Mouse (Mus musculus) forebrain, embryonic 12.5 days (tissue): Measurements from ENCODE around the gene Ralgds. TPM values are rescaled to one million over a fixed set of nuclear protein-coding genes. Genes with fewer than 3 reads are reported as not detected.

Experiments used
- ATAC-seq: fragments of 200-750 bp; cut with Nextera tagmentation; 2 replicates; pipeline ENCODE4 v1.8.0; 2017; ENCODE audit warnings: moderate TSS enrichment; ENCODE audit not compliant: low FRiP score
- H3K27ac ChIP-seq: fragments of 300-500 bp; sonication (generic); 2 replicates; pipeline ENCODE4 v1.5.1; 2016; ENCODE audit warnings: mild to moderate bottlenecking
- H3K27me3 ChIP-seq: fragments of 300-500 bp; sonication (generic); 2 replicates; pipeline ENCODE4 v1.6.1; 2016; ENCODE audit warnings: mild to moderate bottlenecking
- H3K36me3 ChIP-seq: fragments of 300-500 bp; sonication (generic); replicated peaks from 2 replicates; pipeline ENCODE4 v1.6.1; 2016; ENCODE audit warnings: mild to moderate bottlenecking
- H3K4me1 ChIP-seq: fragments of 300-500 bp; sonication (generic); 2 replicates; pipeline ENCODE4 v1.6.1; 2016
- H3K4me2 ChIP-seq: fragments of 300-500 bp; sonication (generic); 2 replicates; pipeline ENCODE4 v1.6.1; 2016; ENCODE audit warnings: mild to moderate bottlenecking, moderate library complexity
- H3K4me3 ChIP-seq: fragments of 300-500 bp; sonication (generic); replicated peaks from 2 replicates; pipeline ENCODE4 v1.5.1; 2016; ENCODE audit warnings: mild to moderate bottlenecking
- H3K9ac ChIP-seq: fragments of 300-500 bp; sonication (generic); 2 replicates; pipeline ENCODE4 v1.6.1; 2016; ENCODE audit warnings: mild to moderate bottlenecking
- H3K9me3 ChIP-seq: fragments of 300-500 bp; sonication (generic); 2 replicates; pipeline ENCODE4 v1.6.1; 2016
- WGBS: fragments of 180-500 bp; shearing (Covaris S2); methylation state at CpG from one replicate; pipeline ENCODE4 v1.1.7; 2016; 5-methylcytosine and 5-hydroxymethylcytosine counted together
- polyA plus RNA-seq: library from polyadenylated mRNA; unstranded; fragments of >200 nt; fragmentation: Nextera tagmentation; extraction: Ambion mirVana; gene quantifications from 2 replicates; pipeline ENCODE4 v1.2.1, GENCODE M21; 2016

The Ralgds gene
- polyA plus RNA-seq, 1 experiment from 2014 or later = 55.2 TPM

DNA sequence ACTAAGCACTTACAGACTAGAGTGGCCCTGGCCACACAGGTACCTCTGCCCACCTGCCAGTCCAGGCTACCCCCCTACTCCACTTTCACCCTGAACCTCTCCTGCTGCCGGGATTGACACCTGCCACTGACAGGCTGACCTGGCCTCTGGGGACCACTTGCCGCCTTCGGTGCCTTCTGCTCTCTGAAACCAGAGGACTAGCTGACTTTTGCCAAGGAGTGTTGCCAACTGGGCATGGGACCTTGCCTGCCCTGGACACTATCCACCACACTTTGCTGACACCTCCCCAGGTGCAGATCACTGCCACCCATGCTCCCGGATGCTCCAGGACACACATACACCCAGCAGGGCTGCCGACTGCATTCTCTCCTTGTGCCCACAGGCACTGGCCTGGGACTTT lies 39.4 kb downstream of the Ralgds start:
- Histone ChIP-seq H3K27ac (no peak overlapping the region), H3K36me3 (peaks cover 61% of the 10 kb centered on the region), H3K4me2 (no peak overlapping the region), H3K27me3 (no peaks in the 10 kb centered on the region), H3K4me1 (no peaks in the 10 kb centered on the region), H3K4me3 (no peak overlapping the region), H3K9me3 (no peaks in the 10 kb centered on the region), H3K9ac (no peak overlapping the region)
- WGBS = 89% methylated on average over 5 of the region's 5 CpGs
- ATAC-seq = no peak

DNA sequence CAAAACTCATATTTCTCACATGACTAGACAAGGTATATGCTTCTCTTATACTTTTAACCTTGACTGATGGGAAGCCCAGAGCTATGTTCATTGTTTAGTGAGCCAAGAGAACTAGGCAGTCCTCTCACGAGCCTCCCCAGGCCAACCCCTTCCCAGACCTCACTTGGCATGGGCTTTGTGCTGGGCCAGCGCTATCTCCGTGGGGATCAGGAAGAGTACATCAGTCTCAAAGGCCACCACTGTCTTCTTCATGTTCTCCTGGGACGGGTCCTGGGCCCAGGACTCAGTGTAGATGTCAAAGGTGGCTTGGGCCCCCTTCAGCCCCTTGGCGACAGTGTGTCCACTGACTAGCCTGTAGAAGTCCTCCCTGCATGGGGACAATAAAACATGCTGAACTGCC lies 44.5 kb downstream of the Ralgds start:
- Histone ChIP-seq H3K4me2 (no peak overlapping the region), H3K36me3 (peaks cover 17% of the 10 kb centered on the region), H3K4me1 (no peaks in the 10 kb centered on the region), H3K27me3 (no peaks in the 10 kb centered on the region), H3K27ac (no peak overlapping the region), H3K4me3 (no peak overlapping the region), H3K9me3 (no peaks in the 10 kb centered on the region), H3K9ac (no peak overlapping the region)
- WGBS = 84% methylated on average over 5 of the region's 5 CpGs
- no peak for ATAC-seq

DNA sequence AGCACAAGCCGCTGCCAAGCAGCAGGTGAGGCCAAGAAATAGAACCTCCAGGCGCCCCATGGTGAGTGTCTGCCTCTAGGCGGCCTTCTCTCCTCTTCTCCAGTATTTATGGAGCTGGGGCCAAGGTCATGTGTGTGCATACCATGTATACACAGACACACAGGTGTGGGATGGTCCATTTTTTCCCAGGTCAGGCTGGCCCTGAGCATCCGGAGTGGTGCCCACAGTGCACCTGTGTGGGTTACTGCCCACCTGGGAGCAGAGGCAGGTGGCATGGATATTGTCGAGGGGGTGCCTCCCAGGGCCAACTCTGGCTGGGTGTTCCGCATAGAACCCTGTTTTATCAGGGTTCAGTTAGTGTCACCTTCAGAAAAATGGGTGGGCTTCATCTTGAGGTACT lies 50.4 kb downstream of the Ralgds start, which contains the start of gene Cel:
TSS of gene Cel (minus strand) at position 101 of the 400 bp plus-strand sequence.
- no peaks in the 10 kb centered on the region for H3K27me3 ChIP-seq
- H3K36me3 ChIP-seq = peaks cover 34% of the 10 kb centered on the region
- WGBS = 71% methylated on average over 6 of the region's 6 CpGs
- no peak within 1 kb of the TSS for H3K4me2 ChIP-seq
- no peak within 1 kb of the TSS for H3K4me3 ChIP-seq
- no peak within 1 kb of the TSS for H3K9ac ChIP-seq
- H3K4me1 ChIP-seq = no peaks in the 10 kb centered on the region
- H3K9me3 ChIP-seq = no peaks in the 10 kb centered on the region
- no peak for ATAC-seq
- H3K27ac ChIP-seq = no peak within 1 kb of the TSS

DNA sequence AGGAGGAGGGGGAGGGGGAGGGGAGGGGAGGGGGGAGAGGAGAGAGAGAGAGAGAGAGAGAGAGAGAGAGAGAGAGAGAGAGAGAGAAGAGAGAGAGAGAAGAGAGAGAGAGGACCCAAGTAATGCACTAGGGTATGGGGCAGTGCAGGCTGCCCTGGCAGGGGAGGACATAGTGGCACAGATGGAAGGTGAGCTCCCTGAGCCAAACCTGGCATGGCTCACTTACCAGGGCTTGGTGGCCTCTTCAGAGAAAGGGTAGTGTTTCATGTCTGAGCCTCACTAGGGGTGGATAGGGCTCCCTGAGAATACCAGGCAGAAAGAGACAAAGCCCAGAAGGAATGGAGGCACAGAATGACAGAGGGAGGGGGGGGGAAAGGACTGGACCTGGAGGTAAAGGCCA lies 50.9 kb downstream of the Ralgds start:
- Histone ChIP-seq H3K9me3 (no peaks in the 10 kb centered on the region), H3K4me1 (no peaks in the 10 kb centered on the region), H3K4me3 (no peak overlapping the region), H3K27me3 (no peaks in the 10 kb centered on the region), H3K36me3 (peaks cover 39% of the 10 kb centered on the region), H3K4me2 (no peak overlapping the region), H3K9ac (no peak overlapping the region), H3K27ac (no peak overlapping the region)
- no peak for ATAC-seq

DNA sequence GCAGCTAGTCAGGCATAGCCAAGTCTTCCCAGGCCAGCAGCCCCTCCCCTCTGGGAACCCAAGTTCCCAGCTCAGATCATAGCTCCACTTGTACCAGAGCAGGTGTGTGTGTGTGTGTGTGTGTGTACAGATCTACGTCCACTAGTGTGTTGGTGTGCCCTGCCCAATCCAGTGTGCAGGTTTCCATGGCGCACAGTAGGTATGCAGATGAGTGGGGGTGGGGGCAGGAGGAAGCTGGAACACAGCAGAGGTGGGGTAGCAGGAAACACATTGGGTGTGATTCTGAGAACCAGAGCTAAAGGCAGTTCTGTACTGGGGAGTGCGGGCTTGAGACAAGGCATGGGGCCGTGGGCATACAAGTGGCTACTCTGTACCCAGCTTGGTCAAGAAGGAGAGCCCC lies 51.5 kb downstream of the Ralgds start:
- peaks cover 45% of the 10 kb centered on the region for H3K36me3 ChIP-seq
- no peaks in the 10 kb centered on the region for H3K9me3 ChIP-seq
- ATAC-seq = no peak
- no peaks in the 10 kb centered on the region for H3K27me3 ChIP-seq
- no peaks in the 10 kb centered on the region for H3K4me1 ChIP-seq
- no peak overlapping the region for H3K4me3 ChIP-seq
- WGBS = 88% methylated on average over 4 of the region's 4 CpGs
- no peak overlapping the region for H3K9ac ChIP-seq
- H3K4me2 ChIP-seq = no peak overlapping the region
- H3K27ac ChIP-seq = no peak overlapping the region

DNA sequence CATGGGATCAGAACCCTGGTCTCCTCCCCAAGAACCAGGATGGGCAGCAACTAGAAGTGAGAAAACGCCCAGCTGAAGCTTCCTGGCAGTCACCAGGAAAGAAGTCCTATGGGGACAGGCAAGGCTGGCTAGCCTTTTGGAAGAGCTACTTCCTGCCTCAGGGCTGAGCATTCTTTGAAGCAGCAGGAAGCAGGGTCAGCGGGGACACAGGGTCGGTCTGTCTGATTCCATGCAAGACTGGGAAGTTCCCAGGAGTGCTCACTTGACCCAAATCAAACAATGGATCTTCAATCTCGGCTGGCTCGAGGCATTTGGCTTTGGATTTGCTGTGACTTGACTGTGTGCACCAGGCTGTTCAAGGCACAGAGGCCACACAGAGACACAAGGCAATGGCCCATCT lies 53.6 kb downstream of the Ralgds start:
- WGBS = 82% methylated on average over 5 of the region's 5 CpGs
- Histone ChIP-seq H3K4me2 (no peak overlapping the region), H3K9ac (no peak overlapping the region), H3K27ac (no peak overlapping the region), H3K4me3 (no peak overlapping the region), H3K9me3 (no peaks in the 10 kb centered on the region), H3K4me1 (no peaks in the 10 kb centered on the region), H3K27me3 (no peaks in the 10 kb centered on the region), H3K36me3 (peaks cover 65% of the 10 kb centered on the region)
- ATAC-seq = no peak

DNA sequence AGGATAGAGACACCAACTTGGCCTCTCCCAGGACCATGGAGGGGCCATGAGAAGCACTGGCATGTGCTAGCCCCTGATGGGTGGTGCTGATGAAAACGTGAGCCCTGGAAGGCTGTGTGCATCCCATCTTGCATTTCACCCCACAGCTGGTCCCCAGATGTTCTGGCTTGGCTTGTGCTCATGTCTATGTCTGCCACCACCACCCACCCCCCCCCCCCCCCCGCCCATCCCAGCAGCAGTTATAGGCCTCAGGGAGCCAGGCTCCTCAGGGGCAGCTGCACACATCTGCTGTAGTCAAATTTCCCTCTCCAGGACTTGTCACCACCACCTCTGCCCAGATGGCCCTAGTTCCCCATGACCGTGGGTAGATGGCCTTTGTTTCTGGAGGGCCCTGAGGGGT lies 57.0 kb downstream of the Ralgds start:
- no peak overlapping the region for H3K9ac ChIP-seq
- no peak overlapping the region for H3K4me2 ChIP-seq
- no peak overlapping the region for H3K4me3 ChIP-seq
- no peak for ATAC-seq
- H3K27me3 ChIP-seq = no peaks in the 10 kb centered on the region
- no peak overlapping the region for H3K27ac ChIP-seq
- WGBS = 81% methylated on average over 2 of the region's 3 CpGs
- H3K4me1 ChIP-seq = no peaks in the 10 kb centered on the region
- no peaks in the 10 kb centered on the region for H3K9me3 ChIP-seq
- peaks cover 96% of the 10 kb centered on the region for H3K36me3 ChIP-seq

DNA sequence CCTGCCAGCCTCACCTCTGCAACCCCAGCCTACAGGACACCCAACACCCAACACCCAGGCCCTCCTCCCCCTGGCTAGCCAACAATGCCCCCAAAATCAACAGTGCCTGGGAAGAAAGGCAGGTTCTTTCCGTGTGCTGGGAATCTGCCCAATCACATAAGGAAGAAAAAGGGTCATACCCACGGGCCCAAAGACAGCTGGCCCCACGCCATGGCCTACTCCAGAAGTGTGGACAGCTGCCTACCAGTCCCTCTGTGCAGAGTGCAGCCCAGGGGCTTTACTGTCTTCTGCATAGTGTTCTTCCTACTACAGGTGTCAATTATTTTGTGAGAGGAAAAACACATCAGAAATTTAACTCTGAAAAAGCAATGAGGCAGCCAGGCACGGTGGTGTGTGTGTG lies 62.4 kb downstream of the Ralgds start:
- Histone ChIP-seq H3K27ac (no peak overlapping the region), H3K9ac (no peak overlapping the region), H3K4me2 (no peak overlapping the region), H3K36me3 (peaks cover 93% of the 10 kb centered on the region), H3K27me3 (no peaks in the 10 kb centered on the region), H3K9me3 (no peaks in the 10 kb centered on the region), H3K4me3 (no peak overlapping the region), H3K4me1 (no peaks in the 10 kb centered on the region)
- WGBS = 86% methylated on average over 4 of the region's 4 CpGs
- ATAC-seq = no peak

DNA sequence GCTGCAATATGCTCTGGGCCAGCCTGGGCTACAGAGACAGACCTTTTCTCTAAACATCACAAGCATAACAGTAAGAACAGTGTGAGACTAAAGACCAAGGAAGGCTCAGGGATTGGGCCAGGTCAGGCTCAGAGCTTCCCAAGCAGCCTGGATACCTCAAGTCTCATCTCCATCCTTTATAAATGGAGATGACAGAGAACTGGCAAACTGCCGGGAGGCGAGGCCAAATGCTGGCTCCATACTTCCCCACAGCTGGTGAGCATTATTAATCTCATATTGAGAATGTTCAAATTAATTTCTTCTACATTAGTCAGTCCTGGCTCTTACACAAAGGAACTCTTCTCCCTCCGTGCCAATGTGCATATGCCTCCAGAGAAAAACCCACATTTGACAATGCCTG lies 63.9 kb downstream of the Ralgds start:
- no peak for ATAC-seq
- WGBS = 92% methylated on average over 3 of the region's 3 CpGs
- peaks cover 80% of the 10 kb centered on the region for H3K36me3 ChIP-seq

DNA sequence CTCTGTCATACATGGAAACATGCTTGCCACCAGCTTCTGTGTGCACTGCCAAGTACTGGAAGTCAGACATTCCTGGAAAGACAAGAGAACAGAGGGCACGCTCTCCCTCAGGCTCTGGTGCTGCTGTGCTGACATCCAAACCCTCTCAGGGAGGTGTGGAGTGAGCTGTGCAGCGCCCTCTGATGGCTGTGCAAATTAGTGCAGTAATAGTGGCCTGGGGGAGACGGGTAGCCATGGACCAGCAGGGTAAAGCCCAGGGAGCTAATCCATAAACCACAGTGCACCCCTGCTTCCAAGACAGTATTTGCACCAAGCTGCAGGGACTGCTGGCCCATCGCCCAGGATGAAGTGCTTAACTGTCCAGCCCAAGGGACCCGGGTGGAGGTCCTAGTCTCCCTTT lies 65.1 kb downstream of the Ralgds start:
- Histone ChIP-seq H3K4me2 (no peak overlapping the region), H3K9me3 (no peaks in the 10 kb centered on the region), H3K27me3 (no peaks in the 10 kb centered on the region), H3K36me3 (peaks cover 68% of the 10 kb centered on the region), H3K4me1 (peaks cover 14% of the 10 kb centered on the region), H3K27ac (no peak overlapping the region), H3K9ac (no peak overlapping the region), H3K4me3 (no peak overlapping the region)
- 66% methylated on average over 5 of the region's 5 CpGs for WGBS
- no peak for ATAC-seq

More for the DNA sequence above, 63.9 kb downstream of the Ralgds start:
- H3K4me2 ChIP-seq = no peak overlapping the region
- peaks cover 8% of the 10 kb centered on the region for H3K4me1 ChIP-seq
- no peak overlapping the region for H3K9ac ChIP-seq
- H3K9me3 ChIP-seq = no peaks in the 10 kb centered on the region
- no peaks in the 10 kb centered on the region for H3K27me3 ChIP-seq
- no peak overlapping the region for H3K27ac ChIP-seq
- no peak overlapping the region for H3K4me3 ChIP-seq

DNA sequence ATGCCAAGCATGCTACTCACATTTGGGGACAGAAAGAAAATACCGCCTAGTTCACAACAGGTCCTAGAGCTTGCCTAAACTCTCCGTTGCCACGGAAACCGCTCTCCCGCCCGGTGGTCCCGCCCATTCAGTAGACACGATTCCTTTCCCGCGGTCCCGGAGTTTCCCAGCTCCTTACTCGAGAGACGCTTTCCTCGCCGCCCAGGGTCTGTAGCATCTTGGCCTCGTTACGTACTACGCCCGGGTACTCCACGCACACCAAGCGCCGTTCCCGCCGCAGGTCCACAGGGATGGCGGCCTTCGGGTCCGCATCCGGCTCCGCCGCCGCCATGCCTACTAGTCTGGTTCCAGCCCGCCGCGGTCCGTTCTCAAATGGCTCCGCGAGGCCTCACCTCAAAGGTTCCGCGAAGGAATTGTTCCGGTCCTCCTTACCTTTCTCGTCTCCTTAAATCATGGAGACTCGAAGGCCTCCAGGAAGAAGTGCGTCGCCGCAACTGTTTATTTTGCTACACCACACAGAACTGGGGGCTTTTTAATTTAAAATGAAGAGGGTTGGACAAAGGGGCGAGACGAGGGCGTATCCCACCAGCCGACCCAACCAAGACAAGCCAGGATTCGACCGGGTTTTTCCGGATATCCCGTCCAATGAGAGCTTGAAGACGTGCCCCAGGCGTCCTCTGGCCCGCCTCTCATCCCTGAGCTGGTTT lies 69.9 kb downstream of the Ralgds start:
- peak; percentile 93 for ATAC-seq
- Histone ChIP-seq H3K4me2 (peak overlapping the region; percentile 68), H3K4me1 (peaks cover 19% of the 10 kb centered on the region), H3K36me3 (peaks cover 22% of the 10 kb centered on the region), H3K9me3 (no peaks in the 10 kb centered on the region), H3K4me3 (peak overlapping the region; percentile 72), H3K27ac (peak overlapping the region; percentile 89), H3K27me3 (peaks cover 10% of the 10 kb centered on the region; the same call in 1 of the 2 replicates), H3K9ac (peak overlapping the region; percentile 80)
- WGBS = under 1% methylated on average over 56 of the region's 56 CpGs

DNA sequence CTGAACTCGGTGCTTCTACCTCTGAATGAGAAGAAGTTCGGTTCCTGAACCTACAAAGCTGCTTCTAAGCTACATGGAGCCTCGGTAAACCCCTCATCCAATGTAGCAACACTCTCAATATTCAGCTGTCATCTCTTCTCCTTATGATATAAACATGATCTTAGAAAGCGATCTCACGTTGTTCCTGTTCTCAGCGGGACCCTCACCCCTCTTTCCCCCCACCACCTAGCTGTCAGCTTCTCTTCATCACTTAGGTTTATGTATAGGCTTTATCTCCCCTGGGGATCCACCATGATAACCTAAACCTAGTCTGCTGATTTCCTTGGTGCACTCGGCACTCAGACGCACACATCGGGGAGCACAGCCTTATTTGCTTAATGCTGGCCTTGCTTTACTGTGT lies 70.7 kb downstream of the Ralgds start, which contains the start of gene Gtf3c5:
TSS of gene Gtf3c5 (minus strand) at position 101 of the 400 bp plus-strand sequence.
- Histone ChIP-seq H3K27me3 (peaks cover 15% of the 10 kb centered on the region), H3K9me3 (no peaks in the 10 kb centered on the region), H3K9ac (peak within 1 kb of the TSS; percentile 80), H3K4me1 (peaks cover 19% of the 10 kb centered on the region), H3K27ac (peak within 1 kb of the TSS; percentile 89), H3K36me3 (peaks cover 14% of the 10 kb centered on the region), H3K4me3 (peak within 1 kb of the TSS; percentile 72), H3K4me2 (peak within 1 kb of the TSS; percentile 68)
- ATAC-seq = no peak
- WGBS = 78% methylated on average over 9 of the region's 9 CpGs

DNA sequence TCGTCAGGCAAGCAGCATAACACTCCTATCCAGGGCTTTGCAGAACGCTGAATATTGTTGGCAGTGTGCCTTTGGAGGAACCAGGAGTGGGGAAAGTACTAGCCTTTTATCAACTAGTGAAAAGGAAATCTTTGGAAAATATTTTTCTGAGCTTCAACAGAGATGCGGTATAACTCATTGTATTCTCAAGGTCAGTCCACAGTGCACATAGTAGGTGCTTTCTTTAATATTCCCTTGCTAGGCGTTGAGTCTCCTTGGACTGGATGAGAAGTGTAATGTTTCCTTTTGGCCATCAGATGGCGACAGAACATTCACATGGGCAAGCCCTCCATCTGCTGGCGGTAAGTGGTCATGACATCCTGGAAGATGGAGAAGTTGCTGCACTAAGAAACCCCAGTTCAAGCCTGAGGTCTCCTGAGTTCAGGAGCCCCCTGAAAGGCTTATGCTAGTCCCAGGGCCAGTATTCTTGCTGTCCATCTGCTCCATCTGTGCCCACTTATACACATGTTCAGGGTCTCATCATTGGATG lies 72.2 kb downstream of the Ralgds start:
- Histone ChIP-seq H3K27ac (no peak overlapping the region), H3K9ac (no peak overlapping the region), H3K4me1 (peaks cover 19% of the 10 kb centered on the region), H3K4me3 (no peak overlapping the region), H3K36me3 (no peaks in the 10 kb centered on the region), H3K27me3 (peaks cover 15% of the 10 kb centered on the region), H3K9me3 (no peaks in the 10 kb centered on the region), H3K4me2 (no peak overlapping the region)
- ATAC-seq = no peak
- WGBS = 19% methylated on average over 6 of the region's 6 CpGs
